Mouse (Mus musculus) lung, embryonic 15.5 days (tissue): ENCODE data around the gene Dvl1. TPM values are rescaled to one million over a fixed set of nuclear protein-coding genes. Genes with fewer than 3 reads are reported as not detected.

ENCODE experiments used
- ATAC-seq: fragments of 200-750 bp; cut with Nextera tagmentation; 2 replicates; pipeline ENCODE4 v1.8.0; 2017; ENCODE audit warnings: moderate number of reproducible peaks, borderline replicate concordance; ENCODE audit not compliant: low FRiP score, low TSS enrichment; ENCODE audit errors: extremely low read depth
- H3K27ac ChIP-seq: fragments of 300-500 bp; sonication (generic); 2 replicates; pipeline ENCODE4 v1.5.1; 2015; ENCODE audit warnings: moderate library complexity, mild to moderate bottlenecking, inconsistent platforms
- H3K27me3 ChIP-seq: fragments of 300-500 bp; sonication (generic); 2 replicates; pipeline ENCODE4 v1.6.1; 2015; ENCODE audit warnings: inconsistent platforms
- H3K36me3 ChIP-seq: fragments of 300-500 bp; sonication (generic); 2 replicates; pipeline ENCODE4 v1.6.1; 2015; ENCODE audit warnings: inconsistent platforms
- H3K4me1 ChIP-seq: fragments of 300-500 bp; sonication (generic); 2 replicates; pipeline ENCODE4 v1.6.1; 2015; ENCODE audit warnings: inconsistent platforms
- H3K4me2 ChIP-seq: fragments of 300-500 bp; sonication (generic); 2 replicates; pipeline ENCODE4 v1.6.1; 2015; ENCODE audit warnings: inconsistent platforms, mild to moderate bottlenecking, moderate library complexity
- H3K4me3 ChIP-seq: fragments of 300-500 bp; sonication (generic); 2 replicates; pipeline ENCODE4 v1.5.1; 2015; ENCODE audit warnings: mild to moderate bottlenecking, inconsistent platforms
- H3K9ac ChIP-seq: fragments of 300-500 bp; sonication (generic); 2 replicates; pipeline ENCODE4 v1.6.1; 2015; ENCODE audit warnings: inconsistent platforms
- H3K9me3 ChIP-seq: fragments of 300-500 bp; sonication (generic); 2 replicates; pipeline ENCODE4 v1.6.1; 2016; ENCODE audit warnings: inconsistent platforms
- WGBS: fragments of 180-500 bp; shearing (Covaris S2); methylation state at CpG from one replicate; pipeline ENCODE4 v1.1.7; 2015; 5-methylcytosine and 5-hydroxymethylcytosine counted together
- polyA plus RNA-seq: library from polyadenylated mRNA; unstranded; fragments of >200 nt; fragmentation: Nextera tagmentation; extraction: Ambion mirVana; gene quantifications from 2 replicates; pipeline ENCODE4 v1.2.1, GENCODE M21; 2015

The Dvl1 gene
- polyA plus RNA-seq, 1 experiment from 2014 or later = 14.0 TPM

GRCm38 (mm10) chr4:155889316-155889715, 42.1 kb downstream of the Dvl1 start:
- Histone ChIP-seq H3K36me3 (peaks cover 49% of the 10 kb centered on the region), H3K27ac (no peak overlapping the region), H3K4me2 (no peak overlapping the region), H3K9ac (no peak overlapping the region), H3K4me1 (peaks cover 30% of the 10 kb centered on the region), H3K9me3 (no peaks in the 10 kb centered on the region), H3K4me3 (no peak overlapping the region), H3K27me3 (no peaks in the 10 kb centered on the region)
- 75% methylated on average over 5 of the region's 5 CpGs for WGBS
- ATAC-seq = no peak

- Histone ChIP-seq H3K36me3 (peaks cover 35% of the 10 kb centered on the region), H3K9me3 (no peaks in the 10 kb centered on the region), H3K4me2 (peak overlapping the region; percentile 88), H3K27me3 (no peaks in the 10 kb centered on the region), H3K27ac (no peak overlapping the region), H3K4me3 (peak overlapping the region; percentile 90), H3K9ac (peak overlapping the region; percentile 69), H3K4me1 (peaks cover 43% of the 10 kb centered on the region)
- ATAC-seq = no peak
- WGBS = 1% methylated on average over 34 of the region's 34 CpGs
These were observed 43.8 kb downstream of the Dvl1 start for GRCm38 (mm10) chr4:155891011-155891471.

- Histone ChIP-seq H3K4me3 (peak within 1 kb of the TSS; percentile 90), H3K9me3 (no peaks in the 10 kb centered on the region), H3K27ac (peak within 1 kb of the TSS; percentile 99), H3K36me3 (peaks cover 30% of the 10 kb centered on the region), H3K4me1 (peaks cover 43% of the 10 kb centered on the region), H3K9ac (peak within 1 kb of the TSS; percentile 92), H3K4me2 (peak within 1 kb of the TSS; percentile 88), H3K27me3 (no peaks in the 10 kb centered on the region)
- ATAC-seq = peak; percentile 89
- WGBS = under 1% methylated on average over 52 of the region's 52 CpGs
These were observed 44.4 kb downstream of the Dvl1 start, which contains the start of the genes Pusl1 and Acap3 for GRCm38 (mm10) chr4:155891551-155892001. Gene Pusl1 (minus strand): TSS chr4:155891781. Gene Acap3 (plus strand): TSS chr4:155891822.

- Histone ChIP-seq H3K27ac (peak overlapping the region; percentile 99), H3K4me3 (peak overlapping the region; percentile 90), H3K9ac (peak overlapping the region; percentile 92), H3K27me3 (no peaks in the 10 kb centered on the region), H3K9me3 (no peaks in the 10 kb centered on the region), H3K4me2 (peak overlapping the region; percentile 88), H3K4me1 (peaks cover 43% of the 10 kb centered on the region), H3K36me3 (peaks cover 28% of the 10 kb centered on the region)
- WGBS = 0% methylated on average over 37 of the region's 56 CpGs
- peak; percentile 92 for ATAC-seq
These were observed 44.8 kb downstream of the Dvl1 start for GRCm38 (mm10) chr4:155892017-155892416.

- Histone ChIP-seq H3K27ac (peak overlapping the region; percentile 99), H3K9ac (peak overlapping the region; percentile 92), H3K4me2 (peak overlapping the region; percentile 88), H3K4me1 (peaks cover 43% of the 10 kb centered on the region), H3K9me3 (no peaks in the 10 kb centered on the region), H3K27me3 (no peaks in the 10 kb centered on the region), H3K36me3 (peaks cover 24% of the 10 kb centered on the region), H3K4me3 (peak overlapping the region; percentile 90)
- WGBS = 5% methylated on average over 37 of the region's 37 CpGs
- no peak; the same call in none of the 2 replicates for ATAC-seq
These were observed 45.4 kb downstream of the Dvl1 start for GRCm38 (mm10) chr4:155892438-155893211.

- 74% methylated on average over 7 of the region's 8 CpGs for WGBS
- peaks cover 43% of the 10 kb centered on the region for H3K4me1 ChIP-seq
- no peak overlapping the region for H3K9ac ChIP-seq
- H3K27me3 ChIP-seq = no peaks in the 10 kb centered on the region
- H3K4me3 ChIP-seq = peak overlapping the region; percentile 90
- no peaks in the 10 kb centered on the region for H3K9me3 ChIP-seq
- peak overlapping the region; percentile 88 for H3K4me2 ChIP-seq
- H3K36me3 ChIP-seq = peaks cover 21% of the 10 kb centered on the region
- no peak overlapping the region for H3K27ac ChIP-seq
- no peak for ATAC-seq
These were observed 46.0 kb downstream of the Dvl1 start for GRCm38 (mm10) chr4:155893212-155893690.

- Histone ChIP-seq H3K36me3 (peaks cover 21% of the 10 kb centered on the region), H3K9ac (no peak overlapping the region), H3K4me3 (peak overlapping the region; percentile 90; the same call in 1 of the 2 replicates), H3K9me3 (no peaks in the 10 kb centered on the region), H3K27me3 (no peaks in the 10 kb centered on the region), H3K4me2 (peak overlapping the region; percentile 88), H3K27ac (peak overlapping the region; percentile 21), H3K4me1 (peaks cover 43% of the 10 kb centered on the region)
- ATAC-seq = peak; percentile 15; the same call in 1 of the 2 replicates
- 10% methylated on average over 8 of the region's 8 CpGs for WGBS
These were observed 47.2 kb downstream of the Dvl1 start for GRCm38 (mm10) chr4:155894311-155894881.

GRCm38 (mm10) chr4:155895216-155895615, 48.0 kb downstream of the Dvl1 start:
- Histone ChIP-seq H3K36me3 (peaks cover 27% of the 10 kb centered on the region), H3K27ac (peak overlapping the region; percentile 21; the same call in 1 of the 2 replicates), H3K9ac (no peak overlapping the region), H3K4me2 (peak overlapping the region; percentile 88), H3K9me3 (no peaks in the 10 kb centered on the region), H3K4me3 (0 out of 2 replicates have a peak overlapping the region, but pooled peaks have one; percentile 2), H3K4me1 (peaks cover 39% of the 10 kb centered on the region), H3K27me3 (no peaks in the 10 kb centered on the region)
- 34% methylated on average over 6 of the region's 6 CpGs for WGBS
- ATAC-seq = no peak

- H3K4me2 ChIP-seq = no peak overlapping the region
- H3K9ac ChIP-seq = no peak overlapping the region
- WGBS = 90% methylated on average over 4 of the region's 4 CpGs
- H3K4me1 ChIP-seq = peaks cover 35% of the 10 kb centered on the region
- peaks cover 31% of the 10 kb centered on the region for H3K36me3 ChIP-seq
- H3K9me3 ChIP-seq = no peaks in the 10 kb centered on the region
- H3K4me3 ChIP-seq = no peak overlapping the region
- no peak for ATAC-seq
- H3K27me3 ChIP-seq = no peaks in the 10 kb centered on the region
- no peak overlapping the region for H3K27ac ChIP-seq
These were observed 48.6 kb downstream of the Dvl1 start for GRCm38 (mm10) chr4:155895826-155896225.

GRCm38 (mm10) chr4:155896461-155896860, 49.3 kb downstream of the Dvl1 start:
- peaks cover 32% of the 10 kb centered on the region for H3K36me3 ChIP-seq
- H3K9ac ChIP-seq = no peak overlapping the region
- H3K9me3 ChIP-seq = no peaks in the 10 kb centered on the region
- no peak overlapping the region for H3K27ac ChIP-seq
- H3K27me3 ChIP-seq = no peaks in the 10 kb centered on the region
- H3K4me2 ChIP-seq = no peak overlapping the region
- ATAC-seq = no peak
- H3K4me3 ChIP-seq = no peak overlapping the region
- H3K4me1 ChIP-seq = peaks cover 37% of the 10 kb centered on the region
- WGBS = 97% methylated on average over 12 of the region's 12 CpGs

GRCm38 (mm10) chr4:155898318-155898717, 51.1 kb downstream of the Dvl1 start:
- WGBS = 100% methylated on average over 2 of the region's 2 CpGs

More at GRCm38 (mm10) chr4:155898318-155898717, 51.1 kb downstream of the Dvl1 start:
- ATAC-seq = no peak
- H3K4me3 ChIP-seq = no peak overlapping the region
- no peaks in the 10 kb centered on the region for H3K9me3 ChIP-seq
- peaks cover 29% of the 10 kb centered on the region for H3K4me1 ChIP-seq
- H3K4me2 ChIP-seq = no peak overlapping the region
- H3K27me3 ChIP-seq = no peaks in the 10 kb centered on the region
- no peak overlapping the region for H3K9ac ChIP-seq
- H3K36me3 ChIP-seq = peaks cover 44% of the 10 kb centered on the region
- H3K27ac ChIP-seq = no peak overlapping the region
